Mouse (Mus musculus): ENCODE results near the gene Babam2.

Gene Babam2

DNA sequence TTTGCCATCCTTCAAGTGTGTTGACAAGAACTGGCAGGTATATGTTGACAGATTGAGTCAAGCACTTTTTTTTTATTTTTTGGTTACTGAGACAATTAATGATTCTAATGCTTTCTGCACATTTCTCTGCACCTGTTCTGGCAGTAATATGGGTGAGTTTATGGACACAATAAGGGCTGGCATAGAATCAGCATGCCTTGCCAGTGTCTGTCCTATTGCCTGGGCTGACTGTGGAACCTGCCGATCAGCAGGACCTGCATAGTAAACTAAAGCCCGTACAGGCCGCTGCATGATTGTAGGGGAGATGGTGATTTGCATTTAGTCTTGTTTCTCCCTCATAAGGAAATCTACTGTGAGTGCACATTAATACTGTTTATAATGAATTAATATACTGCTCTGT is 178.0 kb downstream of the Babam2 start:
- intact Hi-C loops (cut with DNase I): no loop called here

DNA sequence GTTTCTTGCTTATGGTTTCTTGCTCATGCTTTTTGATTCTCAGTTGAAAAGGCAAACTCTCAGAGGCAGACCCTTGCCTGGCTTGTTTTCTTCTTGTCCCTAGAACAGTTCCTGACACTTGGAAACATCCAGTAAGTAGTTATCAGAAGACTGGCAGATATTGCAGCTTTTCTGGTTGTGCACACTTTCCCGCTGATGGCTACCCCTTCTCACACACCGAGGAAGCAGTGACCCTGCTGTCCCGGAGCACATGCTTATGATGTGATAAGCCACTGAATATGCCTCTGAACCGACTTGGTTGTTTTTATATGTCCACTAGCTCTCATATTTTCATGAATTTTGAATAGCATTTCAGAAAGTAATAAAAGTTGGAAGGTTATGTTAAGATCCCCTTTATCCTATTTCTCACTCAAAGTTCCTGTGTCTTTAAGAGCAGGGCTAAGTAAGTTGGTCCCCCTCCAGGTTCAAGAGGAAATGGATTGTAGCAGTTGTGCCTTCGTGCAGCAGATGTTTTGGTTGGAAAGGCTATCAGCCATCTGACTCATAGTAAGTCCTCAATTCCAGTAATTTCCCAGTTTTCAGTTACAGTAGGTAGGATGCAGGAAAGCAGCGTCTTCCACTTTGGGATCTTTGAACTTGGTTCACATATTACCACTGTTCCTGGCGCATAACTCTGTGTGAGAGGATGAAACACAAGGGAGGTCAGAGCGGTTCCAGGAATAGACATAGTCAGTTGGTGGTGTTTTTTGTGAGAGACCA is 178.9 kb downstream of the Babam2 start:
- intact Hi-C loops (cut with DNase I): no loop called here

DNA sequence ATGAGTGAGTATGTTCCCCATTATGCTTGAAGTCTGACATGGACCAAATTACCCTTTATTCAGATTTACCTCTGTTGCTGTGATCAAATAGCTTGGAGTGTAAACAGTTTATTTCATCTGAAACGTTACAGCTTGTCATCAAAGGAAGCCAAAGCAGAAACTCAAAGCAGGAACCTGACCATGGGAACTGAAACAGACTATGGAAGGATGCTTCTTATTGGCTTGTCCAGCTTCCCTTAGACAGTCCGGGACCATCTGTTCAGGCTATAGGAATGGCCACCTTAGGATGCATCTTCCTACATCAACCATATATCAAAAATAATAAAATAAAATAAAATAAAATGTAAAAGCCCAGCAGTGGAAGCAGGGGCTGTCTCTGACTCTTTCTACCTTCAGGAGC is 183.0 kb downstream of the Babam2 start:
- intact Hi-C loops (cut with DNase I): no loop called here

DNA sequence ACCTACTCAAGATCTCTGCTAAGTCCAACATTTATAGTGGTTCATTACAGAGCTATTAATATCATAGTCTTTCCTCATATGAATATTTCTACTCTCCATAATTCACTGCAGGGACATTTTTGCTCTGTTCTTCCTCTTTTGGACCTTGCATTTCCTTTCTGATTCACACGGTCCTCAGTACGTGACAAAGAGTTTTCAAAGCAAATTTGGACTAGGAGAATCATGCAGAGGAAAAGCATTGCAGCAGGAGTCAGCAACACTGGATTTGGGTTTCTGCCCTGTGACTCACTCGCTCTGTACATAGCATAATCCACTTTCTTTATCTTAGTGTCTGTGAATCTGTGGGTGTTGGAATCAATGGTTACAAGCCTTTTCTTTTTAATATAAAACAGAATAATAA is 184.8 kb downstream of the Babam2 start:
- intact Hi-C loops (cut with DNase I): no loop called here

DNA sequence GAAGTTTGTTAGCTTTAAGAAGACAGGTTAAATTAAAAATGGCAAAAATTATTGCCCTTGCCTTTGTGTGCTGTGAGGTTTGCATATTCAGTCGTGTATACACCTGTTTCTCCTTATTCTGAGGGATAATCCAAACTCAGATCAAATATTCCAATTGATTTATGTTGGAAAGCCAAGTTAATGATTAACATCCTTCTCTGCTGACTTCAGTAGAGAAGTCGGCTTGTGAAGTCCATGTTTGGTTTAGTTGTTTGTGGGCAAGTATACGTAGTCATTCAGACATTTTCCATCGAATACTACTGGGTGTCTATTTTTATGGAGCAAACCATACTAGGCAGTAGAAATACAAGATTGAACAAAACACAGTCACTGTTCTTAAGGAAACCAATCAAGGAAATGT is 187.5 kb downstream of the Babam2 start:
- intact Hi-C loops (cut with DNase I): no loop called here

DNA sequence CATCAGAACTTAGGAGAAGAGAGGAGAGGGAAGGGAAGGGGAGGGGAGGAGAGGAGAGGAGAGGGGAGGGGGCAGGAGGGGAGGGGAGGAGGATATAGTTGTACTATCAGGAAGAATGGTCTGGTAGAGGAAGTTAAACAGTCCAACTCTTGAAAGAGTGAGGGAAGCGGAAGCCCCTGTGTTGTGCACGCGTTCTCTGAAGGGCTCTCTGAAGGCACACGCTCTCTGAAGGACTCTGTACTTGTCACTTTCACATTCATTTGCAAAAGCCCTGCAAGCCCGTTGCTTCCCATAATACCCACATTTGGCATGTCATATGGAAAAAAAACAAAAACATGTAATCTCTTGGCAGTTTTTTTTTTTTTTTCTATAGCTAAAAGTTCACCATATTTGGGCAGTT is 190.1 kb downstream of the Babam2 start:
- intact Hi-C loops (cut with DNase I): no loop called here

DNA sequence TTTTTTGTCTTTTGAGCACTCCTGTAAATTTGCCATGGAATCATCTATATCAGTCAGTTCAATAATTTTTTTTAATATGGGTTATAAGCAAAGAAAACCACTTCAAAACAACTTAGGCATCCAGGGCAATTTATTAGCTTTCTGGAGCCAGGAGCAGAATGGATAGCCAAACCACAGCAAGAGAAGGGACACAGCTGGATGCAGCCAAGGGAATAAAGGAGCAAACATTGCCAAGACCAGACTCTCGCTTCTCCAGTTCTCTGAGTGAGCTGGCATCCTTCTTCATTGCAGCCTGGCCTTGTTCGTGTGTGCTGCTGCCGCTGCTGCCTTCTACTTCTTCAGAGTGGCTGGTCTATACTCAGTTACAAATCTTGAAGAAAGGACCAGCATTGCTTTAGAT is 190.9 kb downstream of the Babam2 start:
- intact Hi-C loops (cut with DNase I): no loop called here

DNA sequence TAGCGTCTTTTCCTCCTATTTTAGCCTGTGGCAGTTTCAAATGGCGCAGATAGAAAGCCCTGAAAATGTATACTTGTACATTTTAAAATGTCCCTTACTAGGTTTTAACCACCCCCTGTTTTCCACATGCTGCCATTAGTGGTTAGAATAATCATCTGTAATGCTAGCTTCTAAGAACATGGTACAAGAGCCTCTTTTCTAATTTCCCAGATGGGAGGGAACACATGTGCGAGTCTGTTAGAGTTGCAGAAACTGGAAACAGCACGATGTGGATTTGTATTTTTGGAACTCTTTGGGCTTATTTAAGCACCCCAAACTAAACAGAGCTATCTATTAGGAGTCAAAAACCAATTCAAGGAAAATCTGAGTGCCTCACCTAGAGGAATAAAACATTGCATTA is 195.1 kb downstream of the Babam2 start:
- intact Hi-C loops (cut with DNase I): no loop called here

DNA sequence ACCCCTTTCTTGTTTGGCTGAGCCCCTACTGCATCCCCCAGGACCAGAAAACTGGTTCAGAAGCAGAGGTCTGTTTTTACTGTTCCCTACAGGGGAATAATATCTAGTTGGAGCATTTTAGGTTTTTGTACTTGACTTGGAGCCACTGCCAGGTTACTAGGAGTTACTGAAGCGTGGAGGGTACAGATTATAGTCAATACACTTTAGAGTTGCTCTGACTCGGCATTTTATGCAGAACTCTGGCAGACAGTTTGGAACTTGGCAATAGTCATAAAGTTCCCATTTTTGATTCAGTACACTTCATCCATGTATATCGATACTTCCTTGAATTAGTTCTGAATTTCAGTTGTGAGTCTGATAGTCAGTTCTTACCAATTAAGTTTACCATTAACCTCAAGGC is 202.4 kb downstream of the Babam2 start:
- intact Hi-C loops (cut with DNase I): no loop called here

DNA sequence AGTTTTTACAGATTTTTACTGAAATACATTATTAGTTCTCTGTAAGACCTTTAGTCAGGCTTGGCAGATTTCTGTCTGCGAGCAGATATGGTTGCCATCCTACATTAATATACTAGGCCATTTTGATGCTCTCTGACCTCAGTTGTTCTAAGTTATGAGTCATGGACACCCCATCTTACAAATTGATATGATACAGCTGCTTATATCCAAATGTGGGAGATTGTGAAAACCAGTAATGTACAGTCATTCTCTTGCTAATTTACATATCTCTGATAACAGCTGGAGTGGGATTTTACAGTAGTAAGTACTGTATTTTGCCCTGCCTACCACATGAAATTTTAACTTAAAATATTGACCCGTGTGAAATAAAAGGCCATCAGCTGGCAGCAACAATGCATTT is 204.7 kb downstream of the Babam2 start:
- intact Hi-C loops (cut with DNase I): no loop called here

DNA sequence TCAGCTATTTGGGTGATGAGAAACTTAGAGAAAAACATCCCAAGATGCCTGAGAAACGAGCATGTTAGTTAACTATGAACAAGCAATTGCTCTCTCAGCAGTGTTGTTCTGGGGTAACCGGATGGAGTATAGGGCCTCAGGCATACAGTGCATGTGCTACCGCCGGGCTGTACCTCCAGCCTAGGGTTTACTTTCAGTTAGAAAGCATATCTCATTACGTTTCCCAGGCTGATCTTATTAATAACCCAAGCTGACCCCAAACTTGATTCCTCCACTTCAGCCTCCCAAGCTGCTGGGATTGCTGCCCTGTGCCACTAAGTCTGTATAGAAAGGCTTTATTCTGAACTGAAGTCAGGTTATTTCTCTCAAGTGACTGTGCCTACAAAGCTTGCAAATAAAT is 205.4 kb downstream of the Babam2 start:
- intact Hi-C loops (cut with DNase I): no loop called here

DNA sequence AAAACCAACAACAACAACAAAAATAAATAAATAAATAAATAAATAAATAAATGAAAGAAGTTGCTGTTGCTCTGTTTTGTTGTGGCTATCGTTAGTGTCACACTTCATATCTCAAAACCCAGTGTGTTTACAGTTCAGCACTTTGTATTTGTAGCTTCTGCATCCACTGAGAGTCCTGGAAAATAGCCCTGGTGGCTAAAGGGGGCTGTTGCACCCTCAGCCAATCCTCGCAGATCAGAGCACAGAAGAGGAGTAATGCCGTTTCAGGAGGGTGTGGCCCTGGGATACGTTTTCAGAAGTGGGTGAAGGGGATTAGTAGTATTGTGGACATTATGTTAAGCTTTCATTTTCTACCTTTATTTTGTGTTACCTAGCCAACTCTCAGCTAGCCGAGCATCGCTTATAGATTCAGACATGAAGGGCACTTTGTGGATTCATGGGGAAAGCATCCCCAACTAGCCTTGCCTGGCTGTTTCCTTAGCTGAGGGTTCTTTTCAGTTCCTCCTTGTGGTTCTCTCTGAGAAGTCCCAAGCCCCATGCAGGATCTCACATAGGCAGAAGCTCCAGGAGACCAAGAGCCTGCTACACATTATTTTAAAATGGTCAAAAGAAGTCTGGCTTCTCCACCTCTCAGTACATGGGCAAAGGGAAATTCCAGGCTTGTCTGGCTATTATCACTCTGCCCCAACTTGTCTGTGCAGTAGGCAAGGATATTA is 207.6 kb downstream of the Babam2 start:
- intact Hi-C loops (cut with DNase I): no loop called here

DNA sequence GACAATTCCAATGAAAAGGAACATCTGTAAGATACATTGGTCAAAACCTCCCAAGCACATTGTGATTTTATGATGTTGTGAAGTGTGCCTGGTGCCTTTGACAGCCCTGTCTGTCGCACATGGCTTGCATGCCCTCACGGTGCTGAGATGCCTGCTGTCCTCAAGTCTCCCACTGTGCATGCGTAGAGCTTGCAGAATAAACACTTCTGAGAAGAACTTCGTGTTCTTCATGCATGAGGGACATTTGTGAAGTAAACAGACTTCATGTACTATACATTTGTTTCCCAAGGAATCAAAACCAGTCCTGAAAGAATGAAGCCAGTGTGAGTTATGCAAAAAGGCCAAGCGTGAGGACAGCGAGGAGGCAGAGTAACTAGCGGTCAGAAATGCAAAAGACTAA is 208.3 kb downstream of the Babam2 start:
- intact Hi-C loops (cut with DNase I): no loop called here

DNA sequence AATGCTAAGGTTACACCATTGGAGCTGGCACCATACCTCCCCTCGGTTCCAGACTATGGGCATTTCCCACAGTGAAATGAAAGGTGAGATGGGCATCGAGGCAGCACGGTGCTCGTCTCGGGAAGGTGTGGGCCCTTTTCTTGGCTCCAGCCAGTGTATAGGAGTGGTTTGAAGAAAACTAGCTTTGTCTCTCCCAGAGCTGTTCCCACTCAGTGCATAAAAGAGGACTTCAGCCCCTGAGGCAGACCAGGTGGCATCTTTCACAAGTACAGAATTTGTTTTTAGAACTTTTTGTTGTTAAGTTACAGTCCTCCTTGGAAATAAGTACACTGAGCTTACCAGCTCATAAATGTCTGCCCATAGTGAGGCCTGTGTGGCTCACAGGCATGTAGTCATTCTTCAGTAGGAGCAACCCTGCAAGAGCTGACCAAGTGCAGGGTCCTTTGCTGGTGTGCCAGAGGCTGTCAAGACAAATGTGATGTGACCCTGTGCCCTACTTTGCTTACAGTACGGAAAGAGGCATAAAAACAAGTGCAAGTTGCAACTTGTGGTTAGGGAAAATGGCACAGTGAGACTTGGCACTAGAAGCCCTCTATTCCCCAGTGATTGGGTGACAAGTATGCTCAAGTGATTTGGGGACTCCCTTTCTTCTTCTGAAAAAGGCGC is 208.9 kb downstream of the Babam2 start:
- intact Hi-C loops (cut with DNase I): no loop called here

DNA sequence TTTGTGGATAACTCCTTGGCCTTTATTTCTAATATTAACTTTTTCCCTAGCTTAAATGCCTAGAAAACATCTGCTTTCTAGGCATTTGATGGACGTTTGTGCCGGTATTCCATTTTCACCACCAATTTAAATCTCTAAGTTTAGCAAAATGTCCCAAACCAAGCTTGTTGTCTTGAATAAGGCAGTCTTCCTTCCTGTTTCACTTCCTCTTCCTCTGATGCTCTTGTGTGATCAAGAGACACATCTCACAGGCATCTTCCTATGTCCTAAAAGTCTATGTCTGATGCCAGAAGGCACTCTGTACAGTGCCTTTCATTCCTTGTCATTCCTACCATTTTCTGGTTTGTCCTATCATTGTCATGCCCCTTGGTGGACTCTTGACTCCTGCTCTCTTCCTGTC is 210.5 kb downstream of the Babam2 start:
- intact Hi-C loops (cut with DNase I): no loop called here

DNA sequence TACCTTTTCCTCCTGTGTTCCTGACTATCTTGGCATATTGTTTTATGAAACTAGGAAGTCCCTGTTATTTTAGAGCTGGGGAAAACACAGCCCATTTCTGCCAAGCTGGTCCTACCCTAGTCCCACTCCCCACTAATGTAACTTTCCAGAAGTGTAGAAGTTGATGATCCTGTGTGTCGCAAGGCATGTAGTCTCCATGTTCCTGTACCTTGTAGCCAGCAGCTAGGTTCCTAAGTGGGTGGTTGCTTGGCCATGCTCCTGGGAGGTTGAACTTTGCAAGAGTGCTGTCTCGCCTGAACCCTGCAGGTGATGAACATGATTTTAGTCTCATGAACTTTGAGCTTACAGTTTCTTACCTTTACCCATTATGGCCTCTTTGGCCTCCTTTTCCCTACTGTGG is 211.3 kb downstream of the Babam2 start:
- intact Hi-C loops (cut with DNase I): no loop called here

DNA sequence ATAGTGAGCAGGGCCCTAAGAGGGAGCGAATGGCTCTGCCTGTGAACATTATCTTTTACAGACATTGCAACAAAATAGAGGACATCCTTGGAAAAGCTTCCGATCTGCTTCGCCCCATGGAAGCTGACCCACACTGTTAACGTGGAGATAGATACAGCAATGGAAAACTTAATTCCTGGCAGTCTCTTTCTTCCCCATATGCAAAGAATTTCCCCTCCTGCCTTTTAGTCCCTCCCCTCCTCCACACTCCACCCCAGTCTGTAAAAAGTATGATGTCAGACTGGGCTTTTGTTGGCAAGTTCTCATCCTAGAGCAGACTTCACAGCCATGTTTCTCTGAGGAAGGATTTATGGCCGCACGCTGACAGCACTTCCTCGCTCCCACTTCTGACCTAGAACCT is 218.8 kb downstream of the Babam2 start:
- intact Hi-C loops (cut with DNase I): no loop called here

DNA sequence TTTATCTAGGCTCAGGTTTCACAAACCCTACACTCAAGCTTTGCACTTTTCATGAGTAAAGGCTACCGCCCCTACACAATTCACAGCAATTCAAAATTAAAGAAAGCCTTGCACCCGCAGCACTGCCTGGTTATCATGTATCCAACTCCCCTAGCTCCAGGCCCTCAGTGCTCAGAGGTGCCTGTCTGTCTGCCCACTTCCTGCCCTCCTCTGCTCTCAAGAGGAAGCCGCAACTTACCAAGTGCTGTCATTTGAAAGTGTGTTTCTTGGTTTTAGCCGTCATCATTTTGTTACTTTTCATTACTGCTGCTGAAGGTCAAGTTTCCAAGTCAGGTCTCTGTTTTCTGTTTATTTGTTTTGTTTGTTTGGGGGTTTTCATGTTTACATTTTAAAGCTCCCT is 221.1 kb downstream of the Babam2 start:
- intact Hi-C loops (cut with DNase I): no loop called here

DNA sequence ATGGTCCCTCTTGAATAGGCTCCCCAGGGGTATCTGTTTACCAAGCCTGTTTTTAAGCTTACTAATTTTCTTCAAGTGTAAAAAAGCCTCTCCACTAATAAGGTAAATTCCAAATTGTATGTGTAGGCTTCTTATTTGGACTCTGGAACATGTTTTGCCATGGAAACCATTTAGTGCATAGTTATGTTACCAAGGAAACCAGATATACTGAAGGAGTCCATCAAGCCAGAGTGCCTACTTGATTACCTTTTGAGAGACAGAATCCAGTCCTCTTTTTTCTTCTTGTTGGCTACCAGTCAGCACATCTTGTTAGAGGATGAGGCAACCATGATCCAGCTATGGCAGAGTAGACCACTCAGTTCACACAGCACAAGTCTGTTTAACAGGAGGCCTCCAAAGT is 222.6 kb downstream of the Babam2 start:
- intact Hi-C loops (cut with DNase I): loop anchor here (10.0 kb wide), 1 partner anchor 275 kb away; no protein-coding TSS in a partner anchor

DNA sequence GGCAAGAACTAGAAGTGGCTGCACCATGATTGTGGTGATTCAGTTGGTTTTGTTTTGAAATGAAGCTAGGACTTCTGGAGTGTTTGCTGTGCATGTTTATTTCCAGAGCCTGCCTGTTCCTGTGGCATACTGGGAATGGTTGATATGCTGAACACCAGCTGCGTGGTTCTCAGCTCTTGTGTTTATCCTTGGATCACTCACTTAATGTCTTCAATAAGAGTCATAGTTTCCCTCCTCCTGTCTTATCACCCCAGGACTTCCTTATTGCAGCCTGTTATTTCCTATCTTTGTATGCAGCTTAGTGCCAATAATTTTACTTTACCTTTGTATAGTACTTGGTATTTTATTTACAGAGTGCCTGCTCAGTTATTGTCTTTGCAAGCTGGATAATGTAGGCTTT is 223.4 kb downstream of the Babam2 start:
- intact Hi-C loops (cut with DNase I): loop anchor here (10.0 kb wide), 1 partner anchor 274 kb away; no protein-coding TSS in a partner anchor

DNA sequence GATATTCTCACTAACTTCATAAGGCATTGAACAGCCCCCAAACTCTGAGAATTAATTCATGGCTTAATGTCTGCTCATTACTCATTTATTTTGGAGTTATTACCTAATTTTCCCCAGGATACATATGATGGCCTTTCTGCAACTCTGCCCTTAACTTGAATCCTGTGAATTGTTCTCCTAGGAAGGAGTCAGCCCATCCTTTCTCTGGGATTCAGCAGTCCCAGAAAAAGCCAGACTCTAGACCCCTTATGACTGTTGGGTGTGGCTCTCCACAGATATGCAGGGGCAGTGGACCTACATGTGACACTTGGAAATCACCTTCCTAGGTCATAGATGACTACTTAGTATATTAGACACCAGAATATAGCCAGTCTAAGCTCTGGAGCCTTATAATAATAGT is 226.6 kb downstream of the Babam2 start:
- intact Hi-C loops (cut with DNase I): loop anchor here (10.0 kb wide), 1 partner anchor 271 kb away; no protein-coding TSS in a partner anchor

DNA sequence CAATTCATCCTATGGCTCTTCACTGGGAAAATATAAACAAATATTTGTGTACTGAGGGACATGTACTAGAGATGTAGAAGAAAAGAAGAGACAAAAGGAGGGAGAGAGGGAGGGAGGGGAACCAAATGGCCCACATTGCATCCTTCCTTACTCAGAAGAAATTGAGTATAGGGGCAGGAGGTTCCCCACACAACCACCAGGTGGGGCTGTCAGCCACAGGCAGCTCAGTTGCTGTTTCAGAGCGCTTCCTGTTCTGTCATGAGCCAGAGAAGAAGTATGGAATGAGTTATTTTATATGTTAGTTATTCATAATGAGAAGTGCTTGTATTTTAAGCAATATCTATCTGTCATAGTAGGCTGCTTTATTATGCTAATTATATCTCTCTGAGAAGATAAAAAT is 229.1 kb downstream of the Babam2 start:
- intact Hi-C loops (cut with DNase I): loop anchor here (10.0 kb wide), 1 partner anchor 268 kb away; no protein-coding TSS in a partner anchor
